Mouse (Mus musculus) megakaryocyte, embryonic 14.5 days (primary cell): ENCODE measurements around the gene Tmcc3.

Source experiments
- FLI1 ChIP-seq: IDR thresholded peaks from 2 replicates; pipeline ENCODE4 v1.6.1; 2012; ENCODE audit warnings: low read length, inconsistent platforms, mixed read lengths
- GATA1 ChIP-seq: IDR thresholded peaks from 3 replicates; pipeline ENCODE4 v1.6.1; 2012; ENCODE audit warnings: mixed read lengths, low read length, inconsistent platforms, borderline replicate concordance

DNA sequence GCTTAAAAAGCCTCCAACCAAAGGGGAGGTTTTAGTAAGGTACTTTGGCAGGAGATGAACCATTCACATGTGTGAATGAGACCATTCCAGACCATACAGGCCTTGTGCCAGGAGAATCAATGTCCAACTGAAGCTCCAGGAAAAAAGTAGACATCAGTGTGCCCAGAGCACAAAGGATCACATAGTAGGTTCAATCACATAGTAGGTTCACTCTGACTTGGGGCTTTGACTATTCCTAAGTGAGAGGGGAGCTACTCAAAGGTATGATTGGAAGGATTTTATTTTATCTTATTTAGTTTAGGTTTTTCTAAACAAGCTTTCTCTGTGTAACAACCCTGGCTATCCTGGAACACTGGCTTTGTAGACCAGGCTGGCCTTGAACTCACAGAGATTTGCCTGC lies 169.9 kb downstream of the Tmcc3 start:
- TF ChIP-seq GATA1 (no peak), FLI1 (no peak)
